Mouse (Mus musculus): ENCODE measurements around the gene Batf2. TPM values are rescaled to one million over a fixed set of nuclear protein-coding genes. Genes with fewer than 3 reads are reported as not detected.

Gene Batf2
- polyA plus RNA-seq, 1 experiment = 0.05 TPM

GRCm38 (mm10) chr19:6155174-6155573, 14.4 kb downstream of the Batf2 start:
- H3ac ChIP-seq (ENCODE audit: control insufficient read depth, insufficient read length) = no peak overlapping the region
- no peaks in the 10 kb centered on the region for H3K79me2 ChIP-seq (ENCODE audit: control insufficient read depth, insufficient read depth)
- H3K4me3 ChIP-seq = no peak overlapping the region
- H3K4me2 ChIP-seq (ENCODE audit: low read depth) = no peak overlapping the region
- TF ChIP-seq USF1 (IDR thresholded peaks at IDR 0.05; ENCODE audit: low read depth) = no peak
- H3K27me3 ChIP-seq (ENCODE audit: control insufficient read depth, insufficient read depth, insufficient read length) = peaks cover 47% of the 10 kb centered on the region
- H3K36me3 ChIP-seq (ENCODE audit: control insufficient read depth, insufficient read depth) = no peaks in the 10 kb centered on the region

- H3ac ChIP-seq (ENCODE audit: control insufficient read depth, insufficient read length) = no peak overlapping the region
- no peak overlapping the region for H3K4me2 ChIP-seq (ENCODE audit: low read depth)
- H3K27me3 ChIP-seq (ENCODE audit: control insufficient read depth, insufficient read depth, insufficient read length) = peaks cover 39% of the 10 kb centered on the region
- TF ChIP-seq MYOD1 (IDR thresholded peaks at IDR 0.05; ENCODE audit: control insufficient read depth in 1 of 3, insufficient read length in 2 of 3, low read depth in 2 of 3) = no peak
- TF ChIP-seq SRF (IDR thresholded peaks at IDR 0.05; ENCODE audit: control insufficient read depth, insufficient read length, low read depth) = no peak
- TF ChIP-seq REST (IDR thresholded peaks at IDR 0.05; ENCODE audit: insufficient read depth, insufficient read length) = no peak
- TF ChIP-seq POLR2A (IDR thresholded peaks at IDR 0.05; ENCODE audit: insufficient read length, low read depth) = no peak
- TF ChIP-seq E2F4 (IDR thresholded peaks at IDR 0.05; ENCODE audit: insufficient read depth) = no peak
- no peak for TF ChIP-seq CEBPB (IDR thresholded peaks at IDR 0.05; ENCODE audit: insufficient read depth, poor library complexity, severe bottlenecking)
- no peak for TF ChIP-seq MAX (IDR thresholded peaks at IDR 0.05; ENCODE audit: low read depth)
- TF ChIP-seq TCF12 (IDR thresholded peaks at IDR 0.05; ENCODE audit: insufficient read depth, poor library complexity, severe bottlenecking) = no peak
- no peaks in the 10 kb centered on the region for H3K79me2 ChIP-seq (ENCODE audit: control insufficient read depth, insufficient read depth)
- H3K4me3 ChIP-seq = no peak overlapping the region
- H3K36me3 ChIP-seq (ENCODE audit: control insufficient read depth, insufficient read depth) = no peaks in the 10 kb centered on the region
Observed at GRCm38 (mm10) chr19:6156372-6156771, 15.6 kb downstream of the Batf2 start.

GRCm38 (mm10) chr19:6157220-6157619, 16.4 kb downstream of the Batf2 start:
- no peak for TF ChIP-seq MAX (IDR thresholded peaks at IDR 0.05; ENCODE audit: low read depth)
- no peak for TF ChIP-seq POLR2AphosphoS2 (IDR thresholded peaks at IDR 0.05; ENCODE audit: insufficient read length, low read depth)
- no peak for TF ChIP-seq USF1 (IDR thresholded peaks at IDR 0.05; ENCODE audit: low read depth)
- TF ChIP-seq MYOG (IDR thresholded peaks at IDR 0.05; ENCODE audit: control insufficient read depth in 1 of 3, insufficient read depth in 1 of 3, insufficient read length in 2 of 3, low read depth in 2 of 3) = no peak
- no peak for TF ChIP-seq MYOD1 (IDR thresholded peaks at IDR 0.05; ENCODE audit: control insufficient read depth in 1 of 3, insufficient read length in 2 of 3, low read depth in 2 of 3)
- no peak for TF ChIP-seq CEBPB (IDR thresholded peaks at IDR 0.05; ENCODE audit: insufficient read depth, poor library complexity, severe bottlenecking)
- TF ChIP-seq REST (IDR thresholded peaks at IDR 0.05; ENCODE audit: insufficient read depth, insufficient read length) = no peak
- no peak for TF ChIP-seq SRF (IDR thresholded peaks at IDR 0.05; ENCODE audit: control insufficient read depth, insufficient read length, low read depth)
- TF ChIP-seq E2F4 (IDR thresholded peaks at IDR 0.05; ENCODE audit: insufficient read depth) = no peak
- no peak for TF ChIP-seq TCF12 (IDR thresholded peaks at IDR 0.05; ENCODE audit: insufficient read depth, poor library complexity, severe bottlenecking)
- no peak for TF ChIP-seq POLR2A (IDR thresholded peaks at IDR 0.05; ENCODE audit: insufficient read length, low read depth)
- no peak for TF ChIP-seq TCF3 (IDR thresholded peaks at IDR 0.05; ENCODE audit: insufficient read length, low read depth)

GRCm38 (mm10) chr19:6163872-6164547, 23.2 kb downstream of the Batf2 start:
- Histone ChIP-seq H3K27me3 (ENCODE audit: control insufficient read depth, insufficient read depth, insufficient read length) (no peaks in the 10 kb centered on the region), H3K79me2 (ENCODE audit: control insufficient read depth, insufficient read depth) (no peaks in the 10 kb centered on the region), H3K4me2 (ENCODE audit: low read depth) (peak overlapping the region; percentile 12), H3ac (ENCODE audit: control insufficient read depth, insufficient read length) (no peak overlapping the region), H3K4me3 (no peak overlapping the region), H3K36me3 (ENCODE audit: control insufficient read depth, insufficient read depth) (no peaks in the 10 kb centered on the region)
- no peak for TF ChIP-seq POLR2A (IDR thresholded peaks at IDR 0.05; ENCODE audit: insufficient read length, low read depth)
- TF ChIP-seq REST (IDR thresholded peaks at IDR 0.05; ENCODE audit: insufficient read depth, insufficient read length) = no peak
- TF ChIP-seq SRF (IDR thresholded peaks at IDR 0.05; ENCODE audit: control insufficient read depth, insufficient read length, low read depth) = no peak
- no peak for TF ChIP-seq E2F4 (IDR thresholded peaks at IDR 0.05; ENCODE audit: insufficient read depth)
- TF ChIP-seq USF1 (IDR thresholded peaks at IDR 0.05; ENCODE audit: low read depth) = no peak
- TF ChIP-seq POLR2AphosphoS2 (IDR thresholded peaks at IDR 0.05; ENCODE audit: insufficient read length, low read depth) = no peak
- no peak for TF ChIP-seq MYOD1 (IDR thresholded peaks at IDR 0.05; ENCODE audit: control insufficient read depth in 1 of 3, insufficient read length in 2 of 3, low read depth in 2 of 3)
- no peak for TF ChIP-seq MYOG (IDR thresholded peaks at IDR 0.05; ENCODE audit: control insufficient read depth in 1 of 3, insufficient read depth in 1 of 3, insufficient read length in 2 of 3, low read depth in 2 of 3)
- no peak for TF ChIP-seq CEBPB (IDR thresholded peaks at IDR 0.05; ENCODE audit: insufficient read depth, poor library complexity, severe bottlenecking)
- no peak for TF ChIP-seq TCF3 (IDR thresholded peaks at IDR 0.05; ENCODE audit: insufficient read length, low read depth)
- TF ChIP-seq TCF12 (IDR thresholded peaks at IDR 0.05; ENCODE audit: insufficient read depth, poor library complexity, severe bottlenecking) = no peak
- TF ChIP-seq MAX (IDR thresholded peaks at IDR 0.05; ENCODE audit: low read depth) = no peak

More at GRCm38 (mm10) chr19:6157220-6157619, 16.4 kb downstream of the Batf2 start:
- H3K4me3 ChIP-seq = no peak overlapping the region
- no peak overlapping the region for H3ac ChIP-seq (ENCODE audit: control insufficient read depth, insufficient read length)
- H3K36me3 ChIP-seq (ENCODE audit: control insufficient read depth, insufficient read depth) = no peaks in the 10 kb centered on the region
- H3K79me2 ChIP-seq (ENCODE audit: control insufficient read depth, insufficient read depth) = no peaks in the 10 kb centered on the region
- no peak overlapping the region for H3K4me2 ChIP-seq (ENCODE audit: low read depth)
- H3K27me3 ChIP-seq (ENCODE audit: control insufficient read depth, insufficient read depth, insufficient read length) = peaks cover 31% of the 10 kb centered on the region

- TF ChIP-seq MAX (IDR thresholded peaks at IDR 0.05; ENCODE audit: low read depth) = no peak
- TF ChIP-seq MYOG (IDR thresholded peaks at IDR 0.05; ENCODE audit: control insufficient read depth in 1 of 3, insufficient read depth in 1 of 3, insufficient read length in 2 of 3, low read depth in 2 of 3) = no peak
- no peak for TF ChIP-seq TCF3 (IDR thresholded peaks at IDR 0.05; ENCODE audit: insufficient read length, low read depth)
- TF ChIP-seq CEBPB (IDR thresholded peaks at IDR 0.05; ENCODE audit: insufficient read depth, poor library complexity, severe bottlenecking) = no peak
- no peak for TF ChIP-seq MYOD1 (IDR thresholded peaks at IDR 0.05; ENCODE audit: control insufficient read depth in 1 of 3, insufficient read length in 2 of 3, low read depth in 2 of 3)
- no peak for TF ChIP-seq POLR2A (IDR thresholded peaks at IDR 0.05; ENCODE audit: insufficient read length, low read depth)
- H3ac ChIP-seq (ENCODE audit: control insufficient read depth, insufficient read length) = no peak overlapping the region
Observed at GRCm38 (mm10) chr19:6166750-6167149, 26.0 kb downstream of the Batf2 start.

More at GRCm38 (mm10) chr19:6166750-6167149, 26.0 kb downstream of the Batf2 start:
- H3K27me3 ChIP-seq (ENCODE audit: control insufficient read depth, insufficient read depth, insufficient read length) = peaks cover 7% of the 10 kb centered on the region
- H3K4me3 ChIP-seq = no peak overlapping the region
- H3K79me2 ChIP-seq (ENCODE audit: control insufficient read depth, insufficient read depth) = no peaks in the 10 kb centered on the region
- H3K4me2 ChIP-seq (ENCODE audit: low read depth) = no peak overlapping the region
- no peaks in the 10 kb centered on the region for H3K36me3 ChIP-seq (ENCODE audit: control insufficient read depth, insufficient read depth)
